Mouse (Mus musculus): ENCODE measurements around the gene Arhgap45. TPM values are rescaled to one million over a fixed set of nuclear protein-coding genes. Genes with fewer than 3 reads are reported as not detected.

Arhgap45 gene
- polyA plus RNA-seq, 1 experiment from 2014 or later, result 0.83 TPM

- Histone ChIP-seq H3K36me3 (ENCODE audit: control insufficient read depth, insufficient read depth, low read length) (no peaks in the 10 kb centered on the region), H3K9me3 (ENCODE audit: control insufficient read depth, low read length) (no peaks in the 10 kb centered on the region), H3K9ac (replicated peaks; ENCODE audit: low read depth, low read length) (no peak overlapping the region), H3K27ac (ENCODE audit: low read depth, low read length) (no peak overlapping the region), H3K4me3 (ENCODE audit: low read depth, low read length) (no peak overlapping the region), H3K4me1 (ENCODE audit: control insufficient read depth, insufficient read depth, low read length) (peaks cover 5% of the 10 kb centered on the region), H3K4me2 (ENCODE audit: low read depth, low read length) (no peak overlapping the region), H3K27me3 (ENCODE audit: control insufficient read depth, insufficient read depth, low read length) (0 out of 2 replicates have a peak, but pooled peaks cover 2% of the 10 kb centered on the region)
- ATAC-seq (ENCODE audit: low read depth), result no peak
- 19% methylated on average over 21 of the region's 21 CpGs for WGBS
These were observed 13.6 kb upstream of the Arhgap45 start for GRCm38 (mm10) chr10:80002829-80003228.

- WGBS, result 63% methylated on average over 9 of the region's 9 CpGs
- H3K36me3 ChIP-seq (ENCODE audit: control insufficient read depth, insufficient read depth, low read length), result no peaks in the 10 kb centered on the region
- H3K9ac ChIP-seq (replicated peaks; ENCODE audit: low read depth, low read length), result no peak overlapping the region
- no peak for ATAC-seq (ENCODE audit: low read depth)
- H3K27me3 ChIP-seq (ENCODE audit: control insufficient read depth, insufficient read depth, low read length), result 0 out of 2 replicates have a peak, but pooled peaks cover 2% of the 10 kb centered on the region
- no peak overlapping the region for H3K4me2 ChIP-seq (ENCODE audit: low read depth, low read length)
- H3K27ac ChIP-seq (ENCODE audit: low read depth, low read length), result no peak overlapping the region
- no peak overlapping the region for H3K4me3 ChIP-seq (ENCODE audit: low read depth, low read length)
- H3K4me1 ChIP-seq (ENCODE audit: control insufficient read depth, insufficient read depth, low read length), result no peaks in the 10 kb centered on the region
- no peaks in the 10 kb centered on the region for H3K9me3 ChIP-seq (ENCODE audit: control insufficient read depth, low read length)
These were observed 12.8 kb upstream of the Arhgap45 start for GRCm38 (mm10) chr10:80003374-80004232.

GRCm38 (mm10) chr10:80004233-80004705, 12.2 kb upstream of the Arhgap45 start:
- no peaks in the 10 kb centered on the region for H3K4me1 ChIP-seq (ENCODE audit: control insufficient read depth, insufficient read depth, low read length)
- no peak overlapping the region for H3K27ac ChIP-seq (ENCODE audit: low read depth, low read length)
- H3K36me3 ChIP-seq (ENCODE audit: control insufficient read depth, insufficient read depth, low read length), result no peaks in the 10 kb centered on the region
- no peak overlapping the region for H3K4me3 ChIP-seq (ENCODE audit: low read depth, low read length)
- no peak for ATAC-seq (ENCODE audit: low read depth)
- no peaks in the 10 kb centered on the region for H3K9me3 ChIP-seq (ENCODE audit: control insufficient read depth, low read length)
- no peak overlapping the region for H3K9ac ChIP-seq (replicated peaks; ENCODE audit: low read depth, low read length)
- WGBS, result 94% methylated on average over 8 of the region's 8 CpGs
- H3K27me3 ChIP-seq (ENCODE audit: control insufficient read depth, insufficient read depth, low read length), result 0 out of 2 replicates have a peak, but pooled peaks cover 2% of the 10 kb centered on the region
- no peak overlapping the region for H3K4me2 ChIP-seq (ENCODE audit: low read depth, low read length)

- Histone ChIP-seq H3K36me3 (ENCODE audit: control insufficient read depth, insufficient read depth, low read length) (peaks cover 14% of the 10 kb centered on the region; the same call in 1 of the 2 replicates), H3K4me3 (ENCODE audit: low read depth, low read length) (no peak overlapping the region), H3K27ac (ENCODE audit: low read depth, low read length) (no peak overlapping the region), H3K27me3 (ENCODE audit: control insufficient read depth, insufficient read depth, low read length) (peaks cover 31% of the 10 kb centered on the region), H3K4me1 (ENCODE audit: control insufficient read depth, insufficient read depth, low read length) (no peaks in the 10 kb centered on the region), H3K4me2 (ENCODE audit: low read depth, low read length) (no peak overlapping the region), H3K9ac (replicated peaks; ENCODE audit: low read depth, low read length) (no peak overlapping the region), H3K9me3 (ENCODE audit: control insufficient read depth, low read length) (no peaks in the 10 kb centered on the region)
- 83% methylated on average over 6 of the region's 6 CpGs for WGBS
- ATAC-seq (ENCODE audit: low read depth), result no peak
These were observed 4.7 kb upstream of the Arhgap45 start for GRCm38 (mm10) chr10:80011740-80012139.

GRCm38 (mm10) chr10:80013609-80014008, 2.8 kb upstream of the Arhgap45 start:
- Histone ChIP-seq H3K9me3 (ENCODE audit: control insufficient read depth, low read length) (no peaks in the 10 kb centered on the region), H3K4me3 (ENCODE audit: low read depth, low read length) (no peak overlapping the region), H3K9ac (replicated peaks; ENCODE audit: low read depth, low read length) (no peak overlapping the region), H3K4me2 (ENCODE audit: low read depth, low read length) (no peak overlapping the region), H3K36me3 (ENCODE audit: control insufficient read depth, insufficient read depth, low read length) (peaks cover 14% of the 10 kb centered on the region; the same call in 1 of the 2 replicates), H3K4me1 (ENCODE audit: control insufficient read depth, insufficient read depth, low read length) (no peaks in the 10 kb centered on the region), H3K27me3 (ENCODE audit: control insufficient read depth, insufficient read depth, low read length) (peaks cover 31% of the 10 kb centered on the region), H3K27ac (ENCODE audit: low read depth, low read length) (no peak overlapping the region)
- ATAC-seq (ENCODE audit: low read depth), result no peak
- 29% methylated on average over 25 of the region's 25 CpGs for WGBS

GRCm38 (mm10) chr10:80014484-80015290, 1.8 kb upstream of the Arhgap45 start:
- H3K9ac ChIP-seq (replicated peaks; ENCODE audit: low read depth, low read length), result no peak overlapping the region
- H3K4me3 ChIP-seq (ENCODE audit: low read depth, low read length), result no peak overlapping the region
- H3K4me2 ChIP-seq (ENCODE audit: low read depth, low read length), result no peak overlapping the region
- WGBS, result 22% methylated on average over 28 of the region's 28 CpGs
- no peaks in the 10 kb centered on the region for H3K9me3 ChIP-seq (ENCODE audit: control insufficient read depth, low read length)
- no peak for ATAC-seq (ENCODE audit: low read depth)
- H3K36me3 ChIP-seq (ENCODE audit: control insufficient read depth, insufficient read depth, low read length), result peaks cover 14% of the 10 kb centered on the region; the same call in 1 of the 2 replicates
- no peaks in the 10 kb centered on the region for H3K4me1 ChIP-seq (ENCODE audit: control insufficient read depth, insufficient read depth, low read length)
- peaks cover 36% of the 10 kb centered on the region for H3K27me3 ChIP-seq (ENCODE audit: control insufficient read depth, insufficient read depth, low read length)
- H3K27ac ChIP-seq (ENCODE audit: low read depth, low read length), result no peak overlapping the region

- Histone ChIP-seq H3K36me3 (ENCODE audit: control insufficient read depth, insufficient read depth, low read length) (peaks cover 9% of the 10 kb centered on the region; the same call in 1 of the 2 replicates), H3K4me2 (ENCODE audit: low read depth, low read length) (no peak overlapping the region), H3K9ac (replicated peaks; ENCODE audit: low read depth, low read length) (no peak overlapping the region), H3K4me1 (ENCODE audit: control insufficient read depth, insufficient read depth, low read length) (no peaks in the 10 kb centered on the region), H3K4me3 (ENCODE audit: low read depth, low read length) (no peak overlapping the region), H3K27ac (ENCODE audit: low read depth, low read length) (no peak overlapping the region), H3K27me3 (ENCODE audit: control insufficient read depth, insufficient read depth, low read length) (peaks cover 42% of the 10 kb centered on the region), H3K9me3 (ENCODE audit: control insufficient read depth, low read length) (no peaks in the 10 kb centered on the region)
- ATAC-seq (ENCODE audit: low read depth), result no peak
- WGBS, result 85% methylated on average over 10 of the region's 10 CpGs
These were observed 870 bp upstream of the Arhgap45 start for GRCm38 (mm10) chr10:80015583-80015982.

- H3K9me3 ChIP-seq (ENCODE audit: control insufficient read depth, low read length), result no peaks in the 10 kb centered on the region
- H3K27me3 ChIP-seq (ENCODE audit: control insufficient read depth, insufficient read depth, low read length), result peaks cover 43% of the 10 kb centered on the region
- H3K9ac ChIP-seq (replicated peaks; ENCODE audit: low read depth, low read length), result no peak overlapping the region
- no peak overlapping the region for H3K4me2 ChIP-seq (ENCODE audit: low read depth, low read length)
- H3K27ac ChIP-seq (ENCODE audit: low read depth, low read length), result no peak overlapping the region
- ATAC-seq (ENCODE audit: low read depth), result no peak
- WGBS, result 88% methylated on average over 10 of the region's 10 CpGs
- H3K4me3 ChIP-seq (ENCODE audit: low read depth, low read length), result no peak overlapping the region
- H3K4me1 ChIP-seq (ENCODE audit: control insufficient read depth, insufficient read depth, low read length), result no peaks in the 10 kb centered on the region
- H3K36me3 ChIP-seq (ENCODE audit: control insufficient read depth, insufficient read depth, low read length), result 0 out of 2 replicates have a peak, but pooled peaks cover 4% of the 10 kb centered on the region
These were observed 478 bp downstream of the Arhgap45 start for GRCm38 (mm10) chr10:80016931-80017330.
